Mouse (Mus musculus): ENCODE results near the gene Mgp. TPM values are rescaled to one million over a fixed set of nuclear protein-coding genes. Genes with fewer than 3 reads are reported as not detected.

The Mgp gene
- polyA plus RNA-seq, 1 experiment from 2014 or later = 5.0 TPM

DNA sequence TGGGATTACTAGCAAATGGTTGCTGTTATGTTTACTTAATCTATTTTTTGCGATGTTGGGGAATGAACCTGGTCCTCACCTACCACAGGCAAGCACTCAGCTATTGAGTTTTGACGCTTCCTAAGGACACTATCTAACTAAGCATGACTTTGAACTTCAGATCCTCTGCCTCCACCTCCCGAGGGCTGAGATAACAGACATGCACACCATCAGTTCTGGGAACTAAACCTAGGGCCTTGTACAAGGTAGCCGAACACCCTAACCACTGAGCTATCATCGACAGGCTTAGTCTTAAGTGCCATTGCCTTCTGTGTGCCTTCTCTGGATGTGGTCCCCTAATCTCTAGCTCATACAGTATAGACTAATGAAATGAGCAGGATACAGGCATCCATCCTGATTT, 10.3 kb downstream of the Mgp start:
- H3K9me3 ChIP-seq (replicated peaks; ENCODE audit: control insufficient read depth, low read length) = no peaks in the 10 kb centered on the region
- WGBS = 95% methylated on average over 5 of the region's 5 CpGs
- H3K27me3 ChIP-seq (replicated peaks; ENCODE audit: control insufficient read depth, insufficient read depth, low read length) = no peaks in the 10 kb centered on the region
- H3K4me3 ChIP-seq (ENCODE audit: low read depth, low read length) = no peak overlapping the region
- no peak overlapping the region for H3K9ac ChIP-seq (ENCODE audit: low read length)
- ATAC-seq (no peak), DNase-seq (ENCODE audit: low spot score) (no peak)
- H3K27ac ChIP-seq (ENCODE audit: low read depth, low read length) = no peak overlapping the region
- no peak overlapping the region for H3K4me2 ChIP-seq (ENCODE audit: low read length)
- no peaks in the 10 kb centered on the region for H3K4me1 ChIP-seq (ENCODE audit: control insufficient read depth, insufficient read depth, low read length)
- H3K36me3 ChIP-seq (ENCODE audit: control insufficient read depth, insufficient read depth, low read length) = no peaks in the 10 kb centered on the region

DNA sequence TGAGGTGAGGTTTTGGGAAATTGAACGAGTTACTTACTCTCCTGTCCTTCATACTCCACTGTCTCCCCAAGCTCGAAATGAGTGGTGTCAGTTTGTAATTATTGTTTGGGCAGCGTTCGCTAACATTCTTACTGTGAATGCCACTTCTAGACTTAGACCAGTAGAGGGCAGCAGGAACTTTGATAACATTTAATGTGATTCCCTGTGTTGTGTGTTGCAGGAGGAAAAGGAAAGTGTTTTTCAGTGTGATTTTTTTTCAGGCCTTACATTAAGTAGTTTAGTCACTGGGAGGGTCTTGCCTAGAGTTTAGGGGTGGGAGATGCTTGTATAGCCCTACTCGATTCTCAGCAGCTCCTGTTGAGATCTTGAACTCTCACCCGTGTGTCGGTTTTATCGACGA, 14.6 kb downstream of the Mgp start:
- Histone ChIP-seq H3K36me3 (ENCODE audit: control insufficient read depth, insufficient read depth, low read length) (no peaks in the 10 kb centered on the region), H3K4me3 (ENCODE audit: low read depth, low read length) (no peak overlapping the region), H3K27ac (ENCODE audit: low read depth, low read length) (no peak overlapping the region), H3K9ac (ENCODE audit: low read length) (no peak overlapping the region), H3K27me3 (replicated peaks; ENCODE audit: control insufficient read depth, insufficient read depth, low read length) (no peaks in the 10 kb centered on the region), H3K9me3 (replicated peaks; ENCODE audit: control insufficient read depth, low read length) (no peaks in the 10 kb centered on the region), H3K4me2 (ENCODE audit: low read length) (no peak overlapping the region), H3K4me1 (ENCODE audit: control insufficient read depth, insufficient read depth, low read length) (no peaks in the 10 kb centered on the region)
- ATAC-seq = peak; percentile 69
- peak; percentile 90 for DNase-seq (ENCODE audit: low spot score)
- 46% methylated on average over 9 of the region's 9 CpGs for WGBS

DNA sequence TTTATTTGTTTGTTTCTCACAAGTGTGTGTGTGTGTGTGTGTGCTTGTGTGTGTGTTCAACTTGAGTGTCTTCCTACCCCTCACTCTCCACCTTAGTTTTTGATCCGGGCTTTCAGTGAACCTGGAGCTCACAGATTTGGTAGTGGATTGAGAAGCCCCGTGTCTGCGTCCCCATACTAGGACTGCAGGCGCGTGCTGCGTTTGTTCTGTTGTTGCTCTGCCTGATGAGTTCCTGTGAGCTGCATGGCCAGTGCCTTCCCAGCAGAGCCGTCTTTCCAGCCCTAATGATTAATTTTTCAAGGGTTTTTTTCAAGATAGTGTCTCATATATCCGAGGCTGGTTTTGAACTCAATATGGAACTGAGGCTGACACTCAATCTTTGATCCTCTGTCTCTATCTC, 17.2 kb downstream of the Mgp start:
- Histone ChIP-seq H3K9ac (ENCODE audit: low read length) (no peak overlapping the region), H3K27me3 (replicated peaks; ENCODE audit: control insufficient read depth, insufficient read depth, low read length) (no peaks in the 10 kb centered on the region), H3K27ac (ENCODE audit: low read depth, low read length) (no peak overlapping the region), H3K36me3 (ENCODE audit: control insufficient read depth, insufficient read depth, low read length) (no peaks in the 10 kb centered on the region), H3K9me3 (replicated peaks; ENCODE audit: control insufficient read depth, low read length) (no peaks in the 10 kb centered on the region), H3K4me3 (ENCODE audit: low read depth, low read length) (no peak overlapping the region), H3K4me1 (ENCODE audit: control insufficient read depth, insufficient read depth, low read length) (no peaks in the 10 kb centered on the region), H3K4me2 (ENCODE audit: low read length) (no peak overlapping the region)
- 86% methylated on average over 8 of the region's 8 CpGs for WGBS
- DNase-seq (ENCODE audit: low spot score) (no peak), ATAC-seq (no peak)

DNA sequence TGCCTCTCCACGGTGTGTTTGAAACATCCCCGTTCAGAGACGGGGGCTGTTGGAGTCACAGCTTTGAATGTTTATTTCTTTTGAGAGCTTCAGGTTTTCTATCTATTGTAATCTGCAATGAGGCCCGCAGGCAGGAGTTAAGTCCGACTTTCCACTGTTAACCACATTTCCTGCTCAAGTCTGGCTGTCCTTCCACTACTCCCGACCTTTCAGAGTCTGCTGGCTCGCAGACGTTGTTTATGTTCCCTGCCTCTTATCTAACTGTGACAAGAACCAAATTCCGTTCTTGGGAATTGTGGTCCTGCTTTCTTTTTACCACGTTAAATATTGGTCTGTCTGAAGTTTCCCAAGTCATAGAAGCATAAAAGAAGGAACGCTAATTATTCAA, 17.8 kb downstream of the Mgp start:
- Histone ChIP-seq H3K4me2 (ENCODE audit: low read length) (no peak overlapping the region), H3K36me3 (ENCODE audit: control insufficient read depth, insufficient read depth, low read length) (no peaks in the 10 kb centered on the region), H3K4me1 (ENCODE audit: control insufficient read depth, insufficient read depth, low read length) (no peaks in the 10 kb centered on the region), H3K4me3 (ENCODE audit: low read depth, low read length) (no peak overlapping the region), H3K9me3 (replicated peaks; ENCODE audit: control insufficient read depth, low read length) (no peaks in the 10 kb centered on the region), H3K27ac (ENCODE audit: low read depth, low read length) (no peak overlapping the region), H3K27me3 (replicated peaks; ENCODE audit: control insufficient read depth, insufficient read depth, low read length) (no peaks in the 10 kb centered on the region), H3K9ac (ENCODE audit: low read length) (no peak overlapping the region)
- WGBS = 77% methylated on average over 11 of the region's 11 CpGs
- DNase-seq (ENCODE audit: low spot score) (no peak), ATAC-seq (no peak)

DNA sequence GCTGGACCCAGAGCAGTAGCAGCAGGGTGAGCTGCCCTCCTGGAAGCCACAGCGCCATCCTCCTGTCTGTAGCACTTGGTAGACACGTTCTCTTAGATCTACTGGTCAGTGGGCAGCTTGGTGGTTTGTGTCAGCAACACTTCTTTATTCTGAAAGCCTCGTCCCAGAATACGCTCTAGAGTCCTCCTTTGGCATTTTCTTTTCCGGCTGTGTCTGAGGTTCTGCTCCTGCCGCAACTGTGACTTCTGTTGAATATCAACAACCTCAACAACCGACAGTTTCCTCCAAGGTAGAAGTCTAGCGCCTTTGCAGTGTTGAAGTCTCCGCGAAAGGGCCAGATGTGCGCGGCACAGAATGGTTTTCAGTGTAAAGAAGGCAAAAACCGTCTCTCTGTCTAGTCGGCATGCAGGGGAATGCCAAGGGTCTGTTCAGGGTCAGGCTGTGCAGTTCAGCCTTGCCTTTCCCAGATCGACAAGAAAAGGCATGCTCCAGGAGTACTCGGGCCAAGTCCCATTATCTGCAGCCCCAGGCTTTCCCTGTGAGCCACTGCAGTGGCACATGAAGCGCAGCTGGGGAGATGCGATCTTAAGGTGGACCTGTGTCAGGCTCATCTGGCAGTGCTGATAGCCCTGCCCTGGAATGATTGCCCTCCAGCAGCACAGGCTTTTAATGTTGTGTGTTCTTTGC, 18.3 kb downstream of the Mgp start, which contains the start of gene Art4:
Art4 (minus strand) TSS at position 548 of the 687 bp plus-strand sequence.
- WGBS = 81% methylated on average over 18 of the region's 18 CpGs
- ATAC-seq (no peak), DNase-seq (ENCODE audit: low spot score) (no peak)
- H3K9me3 ChIP-seq (replicated peaks; ENCODE audit: control insufficient read depth, low read length) = no peaks in the 10 kb centered on the region
- no peak within 1 kb of the TSS for H3K4me3 ChIP-seq (ENCODE audit: low read depth, low read length)
- no peaks in the 10 kb centered on the region for H3K36me3 ChIP-seq (ENCODE audit: control insufficient read depth, insufficient read depth, low read length)
- H3K4me2 ChIP-seq (ENCODE audit: low read length) = no peak within 1 kb of the TSS
- no peak within 1 kb of the TSS for H3K27ac ChIP-seq (ENCODE audit: low read depth, low read length)
- H3K4me1 ChIP-seq (ENCODE audit: control insufficient read depth, insufficient read depth, low read length) = no peaks in the 10 kb centered on the region
- no peak within 1 kb of the TSS for H3K9ac ChIP-seq (ENCODE audit: low read length)
- no peaks in the 10 kb centered on the region for H3K27me3 ChIP-seq (replicated peaks; ENCODE audit: control insufficient read depth, insufficient read depth, low read length)

DNA sequence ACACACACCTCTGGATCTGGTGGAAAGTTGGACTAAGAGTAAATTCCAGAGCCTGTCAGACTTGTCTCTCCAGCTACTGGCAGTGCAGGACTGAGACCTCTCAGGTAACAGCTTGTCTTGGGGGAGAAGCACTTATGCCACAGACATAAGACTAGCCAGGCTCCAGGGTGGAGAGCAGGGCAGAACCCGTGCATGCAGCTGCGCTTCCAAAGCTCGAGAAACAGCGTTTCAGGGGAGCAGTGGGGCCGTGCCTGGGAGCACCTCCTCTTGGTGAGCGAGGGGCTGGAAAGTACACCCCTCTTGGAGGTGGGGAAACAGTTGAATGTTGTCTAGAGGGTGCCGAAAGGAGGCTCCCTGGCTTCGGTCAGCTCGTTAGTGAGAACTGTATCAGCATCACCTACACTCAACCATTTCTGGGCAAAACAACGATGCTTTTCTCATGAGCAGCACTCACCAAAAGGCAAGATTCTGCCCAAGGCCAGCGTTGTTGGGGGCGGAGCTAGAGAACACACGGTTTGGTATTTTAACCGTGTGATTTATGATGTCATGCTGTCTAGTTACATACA, 19.5 kb downstream of the Mgp start:
- no peak for ATAC-seq
- Histone ChIP-seq H3K9me3 (replicated peaks; ENCODE audit: control insufficient read depth, low read length) (no peaks in the 10 kb centered on the region), H3K4me1 (ENCODE audit: control insufficient read depth, insufficient read depth, low read length) (no peaks in the 10 kb centered on the region), H3K27me3 (replicated peaks; ENCODE audit: control insufficient read depth, insufficient read depth, low read length) (no peaks in the 10 kb centered on the region), H3K36me3 (ENCODE audit: control insufficient read depth, insufficient read depth, low read length) (no peaks in the 10 kb centered on the region), H3K9ac (ENCODE audit: low read length) (no peak overlapping the region), H3K4me2 (ENCODE audit: low read length) (no peak overlapping the region), H3K27ac (ENCODE audit: low read depth, low read length) (no peak overlapping the region), H3K4me3 (ENCODE audit: low read depth, low read length) (no peak overlapping the region)
- no peak for DNase-seq (ENCODE audit: low spot score)
- WGBS = 55% methylated on average over 14 of the region's 14 CpGs

DNA sequence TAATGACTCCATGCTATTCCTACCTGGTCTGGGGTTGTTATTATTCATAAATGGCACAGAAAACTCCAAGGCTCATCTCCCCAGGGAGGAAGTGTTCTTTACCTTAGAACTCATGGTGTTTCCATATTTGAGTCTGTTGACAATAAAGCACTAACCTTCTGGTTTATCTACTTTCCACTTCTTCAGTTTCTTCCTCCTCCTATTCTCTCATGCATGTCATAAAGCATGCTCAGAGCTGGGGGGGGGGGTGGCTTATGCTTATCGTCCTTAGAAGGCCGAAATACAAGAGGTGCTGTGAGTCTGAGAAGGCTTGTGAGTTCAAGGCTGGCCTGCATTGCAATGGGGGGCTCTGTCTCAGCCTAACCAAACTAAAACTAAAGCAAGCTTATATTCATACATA, 20.4 kb downstream of the Mgp start:
- H3K9ac ChIP-seq (ENCODE audit: low read length) = no peak overlapping the region
- no peaks in the 10 kb centered on the region for H3K36me3 ChIP-seq (ENCODE audit: control insufficient read depth, insufficient read depth, low read length)
- H3K27me3 ChIP-seq (replicated peaks; ENCODE audit: control insufficient read depth, insufficient read depth, low read length) = no peaks in the 10 kb centered on the region
- no peak overlapping the region for H3K4me3 ChIP-seq (ENCODE audit: low read depth, low read length)
- no peak for ATAC-seq
- H3K4me2 ChIP-seq (ENCODE audit: low read length) = no peak overlapping the region
- H3K4me1 ChIP-seq (ENCODE audit: control insufficient read depth, insufficient read depth, low read length) = no peaks in the 10 kb centered on the region
- 83% methylated on average over 2 of the region's 2 CpGs for WGBS
- H3K9me3 ChIP-seq (replicated peaks; ENCODE audit: control insufficient read depth, low read length) = no peaks in the 10 kb centered on the region
- no peak overlapping the region for H3K27ac ChIP-seq (ENCODE audit: low read depth, low read length)
- DNase-seq (ENCODE audit: low spot score) = no peak

DNA sequence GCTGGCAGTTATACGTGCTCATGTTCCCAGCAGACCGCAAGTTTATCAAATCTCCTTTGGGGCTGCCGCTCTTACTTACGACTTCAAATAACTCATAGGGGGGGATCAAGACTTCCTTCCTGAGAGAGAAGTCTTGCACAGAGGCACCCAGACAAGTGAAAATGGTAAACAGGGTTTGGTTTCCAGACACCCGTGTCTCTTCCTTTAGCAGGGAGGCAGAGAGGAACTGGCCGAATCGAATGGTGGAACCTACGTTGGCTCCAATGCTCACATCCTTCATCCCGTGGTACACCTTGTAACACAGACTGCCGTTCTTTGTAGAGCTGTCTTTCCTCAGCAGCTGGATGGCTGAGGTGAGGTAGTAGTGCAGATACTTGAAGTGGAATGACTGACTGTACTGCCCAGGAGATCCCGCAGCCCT, 21.3 kb downstream of the Mgp start:
- Histone ChIP-seq H3K27me3 (replicated peaks; ENCODE audit: control insufficient read depth, insufficient read depth, low read length) (no peaks in the 10 kb centered on the region), H3K9ac (ENCODE audit: low read length) (no peak overlapping the region), H3K4me1 (ENCODE audit: control insufficient read depth, insufficient read depth, low read length) (no peaks in the 10 kb centered on the region), H3K27ac (ENCODE audit: low read depth, low read length) (no peak overlapping the region), H3K4me2 (ENCODE audit: low read length) (no peak overlapping the region), H3K9me3 (replicated peaks; ENCODE audit: control insufficient read depth, low read length) (no peaks in the 10 kb centered on the region), H3K4me3 (ENCODE audit: low read depth, low read length) (no peak overlapping the region), H3K36me3 (ENCODE audit: control insufficient read depth, insufficient read depth, low read length) (no peaks in the 10 kb centered on the region)
- WGBS = 93% methylated on average over 11 of the region's 11 CpGs
- ATAC-seq = no peak
- no peak for DNase-seq (ENCODE audit: low spot score)

DNA sequence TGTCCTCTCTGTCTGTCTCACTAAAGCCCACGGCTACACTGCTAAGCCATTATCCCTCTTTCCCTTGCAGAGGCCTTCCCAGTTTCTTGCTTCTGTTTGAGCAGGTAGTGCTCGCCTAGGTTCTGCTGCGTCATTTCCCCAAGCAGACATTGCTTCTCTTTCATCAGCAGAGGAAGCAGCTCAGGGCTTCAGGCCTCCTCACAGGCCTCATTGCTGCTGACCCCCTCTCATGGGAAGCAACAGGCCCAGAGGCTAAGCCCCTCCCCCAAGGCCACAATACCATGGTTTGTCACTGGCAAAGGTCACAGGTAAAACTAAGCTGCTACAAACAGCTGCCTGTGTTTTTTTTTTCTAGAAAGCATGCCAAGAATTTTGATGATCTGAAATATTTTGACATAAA, 22.9 kb downstream of the Mgp start:
- no peaks in the 10 kb centered on the region for H3K27me3 ChIP-seq (replicated peaks; ENCODE audit: control insufficient read depth, insufficient read depth, low read length)
- ATAC-seq (no peak), DNase-seq (ENCODE audit: low spot score) (peak; percentile 8)
- 61% methylated on average over 3 of the region's 3 CpGs for WGBS
- H3K9ac ChIP-seq (ENCODE audit: low read length) = no peak overlapping the region
- H3K27ac ChIP-seq (ENCODE audit: low read depth, low read length) = no peak overlapping the region
- no peaks in the 10 kb centered on the region for H3K4me1 ChIP-seq (ENCODE audit: control insufficient read depth, insufficient read depth, low read length)
- H3K9me3 ChIP-seq (replicated peaks; ENCODE audit: control insufficient read depth, low read length) = no peaks in the 10 kb centered on the region
- no peak overlapping the region for H3K4me3 ChIP-seq (ENCODE audit: low read depth, low read length)
- H3K36me3 ChIP-seq (ENCODE audit: control insufficient read depth, insufficient read depth, low read length) = no peaks in the 10 kb centered on the region
- no peak overlapping the region for H3K4me2 ChIP-seq (ENCODE audit: low read length)
